Mouse (Mus musculus) CH12.LX (cell line): ENCODE measurements at regions not wholly inside any gene's neighbourhood (a gene's known extent, or its start where the extent isn't known, plus 50 kb on each side); places are given as distances from the start of the nearest gene placed in this dataset.

Source experiments
- HCFC1 ChIP-seq: IDR thresholded peaks from 2 replicates; pipeline ENCODE4 v1.6.1; 2012; ENCODE audit warnings: low read depth, mild to moderate bottlenecking, inconsistent platforms, low read length, improper control_type of control experiment
- MAFK ChIP-seq: IDR thresholded peaks from 2 replicates; pipeline ENCODE4 v1.6.1; 2011; ENCODE audit warnings: low read length, improper control_type of control experiment; ENCODE audit not compliant: insufficient replicate concordance
- MEF2A ChIP-seq: IDR thresholded peaks from 2 replicates; pipeline ENCODE4 v1.6.1; 2014; ENCODE audit warnings: low read depth, mild to moderate bottlenecking, inconsistent platforms, low read length, improper control_type of control experiment, borderline replicate concordance
- POLR2A ChIP-seq: IDR thresholded peaks from 2 replicates; pipeline ENCODE4 v1.6.1; 2011; ENCODE audit warnings: low read depth, mild to moderate bottlenecking, improper control_type of control experiment, low read length
- SIN3A ChIP-seq: IDR thresholded peaks from 2 replicates; pipeline ENCODE4 v1.6.1; 2012; ENCODE audit warnings: low read length, improper control_type of control experiment, inconsistent platforms
- UBTF ChIP-seq: IDR thresholded peaks from 2 replicates; pipeline ENCODE4 v1.6.1; 2012; ENCODE audit warnings: low read depth, mild to moderate bottlenecking, inconsistent platforms, low read length, improper control_type of control experiment, moderate library complexity
- ZNF384 ChIP-seq: IDR thresholded peaks from 2 replicates; pipeline ENCODE4 v1.6.1; 2012; ENCODE audit warnings: low read depth, low read length, improper control_type of control experiment, inconsistent platforms

DNA sequence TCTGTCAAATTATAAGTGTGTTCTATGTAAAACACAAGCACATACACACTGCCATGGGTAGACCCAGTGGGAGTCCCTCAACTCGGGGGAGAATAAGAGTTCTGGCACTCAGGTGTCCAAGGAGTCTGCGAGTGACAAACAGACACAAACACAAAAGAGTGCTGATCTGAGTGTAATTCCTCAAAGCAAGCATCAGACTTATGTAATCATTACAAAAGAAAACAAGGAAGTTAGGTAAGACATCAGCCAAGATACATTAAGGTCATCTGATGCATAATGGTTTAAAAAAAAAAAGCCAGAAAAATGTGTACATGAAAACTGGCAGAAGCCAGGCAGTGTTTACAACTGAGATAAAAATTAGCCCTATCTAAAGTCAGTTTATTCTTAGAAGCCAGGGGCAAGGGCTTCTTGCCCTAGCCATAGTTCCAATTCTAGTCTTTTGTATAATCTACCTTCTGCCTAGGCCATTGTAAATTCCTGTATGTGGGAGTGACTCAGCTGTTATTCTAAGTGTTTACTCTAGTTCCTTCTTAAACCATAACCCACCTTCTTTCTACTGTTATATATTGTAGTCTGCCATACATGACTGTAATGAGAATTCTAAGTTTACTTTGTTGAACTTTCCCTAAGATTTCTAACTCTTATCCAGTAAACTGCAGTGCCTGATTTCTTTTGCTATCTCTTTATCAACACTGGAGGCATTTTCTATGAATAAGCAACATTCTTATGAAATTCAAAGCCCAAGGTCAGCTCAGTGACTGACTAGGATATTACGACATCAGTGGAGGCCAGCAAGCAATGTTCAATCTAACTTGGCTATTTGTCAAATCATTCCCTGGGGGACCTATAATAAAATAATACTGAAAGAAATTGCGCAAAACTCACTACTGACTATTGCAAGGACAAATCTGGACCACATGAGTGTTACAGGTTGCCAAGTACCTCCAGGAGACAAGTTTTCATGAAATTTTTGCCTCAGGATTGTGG lies 178.1 kb upstream of the Brinp3 start:
- TF ChIP-seq HCFC1 (no peak), ZNF384 (no peak), UBTF (no peak), MAFK (no peak), MEF2A (no peak), POLR2A (no peak), SIN3A (no peak)
